Mouse (Mus musculus): ENCODE data around the gene Olfr659. TPM values are rescaled to one million over a fixed set of nuclear protein-coding genes. Genes with fewer than 3 reads are reported as not detected.

Gene Olfr659
- total RNA-seq (2015), result not detected in 2 replicates
- not detected in 2 replicates for total RNA-seq (2017)

DNA sequence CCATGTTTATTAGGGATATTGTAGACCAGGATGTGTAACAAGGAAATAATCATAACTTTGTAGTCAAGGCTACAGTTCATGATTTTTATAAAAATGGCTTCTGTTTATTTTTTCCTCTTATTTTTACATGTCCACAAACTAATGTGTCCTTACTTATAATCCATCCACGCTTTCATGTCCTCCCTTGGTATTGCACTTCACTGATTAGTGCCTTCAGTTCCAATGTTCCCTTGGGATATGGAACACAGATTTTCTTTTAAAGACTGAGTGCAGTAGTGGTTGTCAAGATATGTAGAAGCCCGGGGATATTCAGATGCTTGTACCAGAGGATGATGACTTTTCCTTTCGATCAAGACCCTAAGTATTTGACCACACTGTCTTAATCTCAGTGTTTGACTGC, at the start of gene Olfr659:
Gene Olfr659, plus strand, starts transcription at position 301 of the 400 bp plus-strand sequence.
- ATAC-seq (replicated peaks; ENCODE audit: poor library complexity), result no peak

DNA sequence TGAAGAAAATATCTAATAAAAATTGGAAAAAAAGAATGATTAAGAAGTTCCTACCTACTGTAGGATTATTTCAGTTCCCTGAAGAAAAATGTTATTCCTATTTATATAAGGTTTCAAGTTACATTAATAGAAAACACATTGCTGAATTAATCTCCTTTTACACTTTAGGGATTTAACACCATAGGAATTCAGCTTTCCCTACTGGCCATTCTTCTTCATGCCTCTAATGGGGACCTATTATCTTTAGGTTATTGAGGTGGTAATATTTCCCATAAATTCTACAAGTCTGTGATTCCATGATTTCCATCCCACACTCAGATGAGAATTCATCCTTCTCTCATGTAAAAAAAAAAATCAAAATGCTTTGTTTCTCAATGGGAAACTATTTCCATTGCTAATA, 42.1 kb upstream of the Olfr659 start, which contains the start of gene Olfr657:
Gene Olfr657, plus strand, starts transcription at position 301 of the 400 bp plus-strand sequence.
- ATAC-seq (replicated peaks; ENCODE audit: poor library complexity), result no peak

DNA sequence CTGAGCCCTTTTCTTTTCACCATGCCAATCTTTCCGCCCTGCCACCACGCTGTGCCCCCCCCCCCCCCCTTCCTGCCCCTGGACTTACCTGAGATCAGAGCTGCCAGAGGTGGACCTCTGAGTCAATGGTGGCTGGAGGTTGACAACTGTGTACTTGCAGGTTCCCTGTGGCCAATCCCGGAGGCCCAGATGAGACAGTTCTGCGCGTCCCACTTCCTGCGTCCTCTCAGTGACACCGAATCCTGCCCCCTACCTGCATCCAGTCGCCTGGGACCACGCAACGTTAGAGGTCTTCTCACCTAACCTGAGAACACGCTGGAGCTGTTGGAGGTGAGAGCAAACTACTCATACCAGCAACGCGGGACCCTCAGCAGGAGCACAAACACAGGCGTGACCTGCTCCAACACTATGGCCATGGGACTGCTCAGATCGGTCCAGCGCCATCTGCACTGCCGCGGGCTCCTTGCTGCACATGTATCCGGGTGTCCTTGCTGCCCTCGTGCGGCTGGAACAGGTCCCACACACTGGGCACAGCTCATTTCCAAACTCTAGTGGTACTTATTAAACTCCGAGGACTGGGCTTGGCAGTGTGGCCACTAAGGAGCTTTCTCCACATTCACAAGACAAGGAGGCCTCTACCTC, 19.6 kb upstream of the Olfr659 start, which contains the start of gene Olfr658:
Gene Olfr658, minus strand, starts transcription at position 465 of the 642 bp plus-strand sequence.
- peak; percentile 100 for ATAC-seq (replicated peaks; ENCODE audit: poor library complexity)

DNA sequence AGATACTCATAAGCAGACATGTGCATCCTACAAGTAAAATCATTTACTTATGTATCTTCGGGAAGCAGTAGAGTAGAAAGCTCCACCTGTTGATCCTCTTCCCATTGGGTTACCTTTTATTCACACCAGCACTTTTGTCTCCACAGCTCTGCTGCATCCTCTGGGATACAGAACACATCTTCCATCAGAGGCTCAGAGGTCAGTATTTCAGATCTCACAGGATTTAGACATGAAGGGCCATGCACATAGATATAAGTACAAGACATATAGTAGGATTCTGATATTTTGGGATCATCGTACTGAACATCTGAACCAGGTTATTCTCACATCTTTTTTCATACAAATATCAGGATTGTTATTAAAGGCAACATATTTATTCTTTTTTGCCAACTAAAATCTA, 19.6 kb downstream of the Olfr659 start, which contains the start of gene Olfr661:
Gene Olfr661, plus strand, starts transcription at position 301 of the 400 bp plus-strand sequence.
- ATAC-seq (replicated peaks; ENCODE audit: poor library complexity), result no peak

Other genes with a start within 250 kb of the Olfr659 start
- gene Trim30a, start 201.6 kb upstream of the Olfr659 start, total RNA-seq (2015), result 38.5 and 40.9 TPM in 2 replicates
- gene Trim30a, start 201.6 kb upstream of the Olfr659 start, total RNA-seq (2017), result 29.1 and 29.4 TPM in 2 replicates
- gene Trim30d, start 158.9 kb upstream of the Olfr659 start, total RNA-seq (2015), result 11.5 and 13.9 TPM in 2 replicates
- gene Trim30d, start 158.9 kb upstream of the Olfr659 start, total RNA-seq (2017), result 8.7 and 10.7 TPM in 2 replicates
- not detected in 2 replicates for gene Olfr651, start 116.6 kb upstream of the Olfr659 start, total RNA-seq (2015)
- not detected in 2 replicates for gene Olfr651, start 116.6 kb upstream of the Olfr659 start, total RNA-seq (2017)
- not detected in 2 replicates for gene Olfr652, start 105.9 kb upstream of the Olfr659 start, total RNA-seq (2015)
- gene Olfr652, start 105.9 kb upstream of the Olfr659 start, total RNA-seq (2017), result not detected in 2 replicates
- not detected in 2 replicates for gene Olfr653, start 89.4 kb upstream of the Olfr659 start, total RNA-seq (2015)
- not detected in 2 replicates for gene Olfr653, start 89.4 kb upstream of the Olfr659 start, total RNA-seq (2017)
- not detected in 2 replicates for gene Olfr654, start 79.7 kb upstream of the Olfr659 start, total RNA-seq (2015)
- gene Olfr654, start 79.7 kb upstream of the Olfr659 start, total RNA-seq (2017), result not detected in 2 replicates
- gene Olfr655, start 65.0 kb upstream of the Olfr659 start, total RNA-seq (2015), result not detected in 2 replicates
- gene Olfr655, start 65.0 kb upstream of the Olfr659 start, total RNA-seq (2017), result 0.62 TPM in 1 of 2 replicates, not detected in the other
- gene Olfr656, start 52.8 kb upstream of the Olfr659 start, total RNA-seq (2015), result not detected in 2 replicates
- not detected in 2 replicates for gene Olfr656, start 52.8 kb upstream of the Olfr659 start, total RNA-seq (2017)
- not detected in 2 replicates for gene Olfr657, start 42.0 kb upstream of the Olfr659 start, total RNA-seq (2015)
- gene Olfr657, start 42.0 kb upstream of the Olfr659 start, total RNA-seq (2017), result not detected in 2 replicates
- gene Olfr658, start 19.4 kb upstream of the Olfr659 start, total RNA-seq (2015), result 0.77 and 0.85 TPM in 2 replicates
- gene Olfr658, start 19.4 kb upstream of the Olfr659 start, total RNA-seq (2017), result 0.14 and 0.25 TPM in 2 replicates
- gene Olfr661, start 19.7 kb downstream of the Olfr659 start, total RNA-seq (2015), result not detected in 2 replicates
- not detected in 2 replicates for gene Olfr661, start 19.7 kb downstream of the Olfr659 start, total RNA-seq (2017)
- not detected in 2 replicates for gene Usp17le, start 110.7 kb downstream of the Olfr659 start, total RNA-seq (2015)
- not detected in 2 replicates for gene Usp17le, start 110.7 kb downstream of the Olfr659 start, total RNA-seq (2017)
- not detected in 2 replicates for gene Usp17lb, start 175.8 kb downstream of the Olfr659 start, total RNA-seq (2015)
- not detected in 2 replicates for gene Usp17lb, start 175.8 kb downstream of the Olfr659 start, total RNA-seq (2017)
- not detected in 2 replicates for gene Usp17la, start 190.3 kb downstream of the Olfr659 start, total RNA-seq (2015)
- not detected in 2 replicates for gene Usp17la, start 190.3 kb downstream of the Olfr659 start, total RNA-seq (2017)
- not detected in 2 replicates for gene Olfr665, start 211.3 kb downstream of the Olfr659 start, total RNA-seq (2015)
- not detected in 2 replicates for gene Olfr665, start 211.3 kb downstream of the Olfr659 start, total RNA-seq (2017)
- gene Olfr666, start 229.2 kb downstream of the Olfr659 start, total RNA-seq (2015), result not detected in 2 replicates
- gene Olfr666, start 229.2 kb downstream of the Olfr659 start, total RNA-seq (2017), result not detected in 2 replicates